Mouse (Mus musculus) CD4-positive helper T cell, adult 2 months (primary cell): ENCODE measurements around the gene Ggt6.

Source experiments
- DNase-seq: peaks from one replicate; pipeline ENCODE4 v3.0.0-alpha.2; 2012; ENCODE audit warnings: low read depth, missing footprints, low spot score

The Ggt6 gene

DNA sequence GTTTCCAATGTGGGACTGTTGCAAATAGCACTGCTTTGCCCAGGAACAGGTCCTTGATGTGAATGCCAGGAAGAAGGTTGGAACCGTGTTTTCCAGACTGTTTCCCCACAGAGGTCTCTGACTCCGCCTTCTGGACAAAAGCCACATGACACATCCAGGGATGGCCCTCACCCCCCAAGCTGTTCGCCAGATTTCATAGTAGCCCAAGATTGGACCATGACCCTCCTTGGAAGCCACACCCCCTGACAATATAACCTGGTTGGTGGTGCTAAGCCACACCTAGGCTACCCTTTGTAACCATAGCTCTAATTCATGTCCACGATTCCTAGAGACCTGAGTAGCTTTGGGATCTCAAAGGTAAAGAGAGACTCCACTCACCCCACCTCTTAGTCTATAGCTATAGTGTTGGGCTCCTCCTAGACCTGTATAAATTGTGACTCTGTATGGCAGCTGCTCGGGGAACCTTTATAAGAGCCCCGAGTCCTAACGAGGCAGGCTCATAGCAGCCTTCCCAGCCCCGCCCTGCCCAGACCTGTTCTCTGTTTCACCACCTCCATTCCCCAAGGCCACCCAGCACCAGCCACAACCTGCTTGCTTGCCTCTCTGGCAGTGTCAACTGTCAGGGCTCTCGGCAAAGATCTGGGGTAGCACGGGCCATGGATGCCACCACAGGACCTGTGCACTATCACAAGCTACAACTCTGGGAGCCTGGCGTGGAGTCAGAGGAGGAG, at the start of gene Ggt6:
Gene Ggt6 (plus strand): TSS at position 564 of the 731 bp plus-strand sequence.
- DNase-seq: no peak

DNA sequence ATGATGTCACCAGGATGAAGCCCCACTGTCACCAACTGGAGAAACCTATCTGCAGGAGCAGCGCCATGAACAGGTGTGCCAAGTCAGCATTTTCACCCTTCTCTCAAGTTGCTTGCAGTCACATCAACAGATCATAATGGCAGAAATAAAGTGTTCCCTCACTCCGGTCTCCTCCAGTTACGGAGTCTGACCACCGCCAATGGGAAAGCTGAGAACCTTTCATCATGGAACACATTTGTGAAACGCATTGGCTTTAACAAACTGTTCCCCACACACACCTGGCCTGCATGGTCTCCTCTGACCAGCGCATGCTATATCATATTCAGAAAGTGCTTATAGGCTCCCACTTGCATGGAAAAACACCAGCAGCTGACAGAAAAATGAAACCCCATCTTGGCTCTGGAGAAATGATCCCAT, 47.2 kb upstream of the Ggt6 start:
- DNase-seq: no peak

DNA sequence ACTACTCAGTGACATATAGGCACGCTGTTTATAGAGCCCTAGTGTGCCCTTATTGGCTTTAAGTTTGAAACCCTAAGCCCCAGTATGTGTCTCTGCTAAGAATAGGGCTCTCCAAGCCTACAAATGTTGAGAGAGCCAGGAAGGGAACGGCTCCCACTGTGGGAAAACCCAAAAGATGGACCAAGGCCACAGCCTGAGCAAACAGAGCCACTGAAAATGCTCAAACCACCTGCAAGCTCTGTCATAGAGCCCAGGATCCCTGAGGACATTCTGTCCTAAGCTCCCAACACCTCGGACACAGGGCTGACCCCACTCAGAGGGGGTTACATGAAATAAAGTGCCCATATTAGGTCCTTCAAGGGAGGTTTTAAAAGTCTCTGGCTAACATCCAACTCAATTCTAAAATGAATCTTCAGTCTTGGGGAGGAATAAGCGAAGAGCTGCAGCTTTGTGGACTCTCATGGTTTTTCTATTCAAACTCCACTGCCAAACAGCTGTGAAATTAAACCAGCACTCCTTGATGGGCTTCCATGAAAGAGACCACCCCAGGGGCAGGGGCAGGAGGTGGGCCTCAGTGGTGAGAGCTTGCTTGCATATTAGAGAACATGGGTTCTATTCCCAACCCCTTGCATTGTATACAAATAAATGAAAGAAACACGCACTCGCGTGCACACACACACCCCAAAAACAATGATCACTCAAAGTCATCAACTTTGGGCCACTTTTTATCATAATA, 45.8 kb upstream of the Ggt6 start:
- no peak for DNase-seq

DNA sequence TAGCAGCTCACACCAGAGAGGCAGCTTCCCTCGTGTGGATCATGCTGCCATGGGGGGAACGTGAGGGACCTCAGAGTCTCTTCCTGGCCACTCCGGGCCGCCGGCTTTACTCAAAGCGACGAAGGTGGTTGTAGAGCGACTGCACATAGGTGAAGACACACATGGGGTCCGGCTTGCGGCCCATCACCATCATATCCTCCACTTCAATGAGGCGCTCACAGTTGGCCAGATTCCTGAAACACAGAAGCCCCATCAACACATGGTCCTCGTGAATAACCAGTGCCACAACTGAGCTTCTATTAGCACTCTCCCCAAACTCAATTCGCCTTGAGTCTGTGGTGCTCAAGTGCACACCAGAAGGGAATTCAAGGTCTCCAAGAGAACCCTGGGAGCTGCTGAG, 44.1 kb upstream of the Ggt6 start:
- DNase-seq: no peak

DNA sequence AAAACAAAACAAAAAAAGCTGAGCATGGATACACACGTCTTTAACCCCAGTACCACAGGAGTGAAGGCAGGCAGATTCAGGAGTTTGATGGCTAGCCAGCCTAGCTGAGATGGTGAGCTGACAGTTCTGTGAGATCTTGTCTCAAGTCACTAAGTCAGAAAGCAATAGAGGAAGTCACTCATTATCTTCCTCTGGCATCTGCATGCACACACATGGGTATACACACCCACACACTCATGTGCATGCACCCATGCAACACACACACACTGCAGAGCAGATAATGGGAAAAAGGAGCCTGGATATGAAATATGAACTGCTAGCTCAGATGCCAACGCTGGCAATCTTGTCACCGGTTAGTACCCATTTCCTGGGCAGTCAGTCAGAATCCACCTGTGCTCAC, 42.1 kb upstream of the Ggt6 start:
- no peak for DNase-seq

DNA sequence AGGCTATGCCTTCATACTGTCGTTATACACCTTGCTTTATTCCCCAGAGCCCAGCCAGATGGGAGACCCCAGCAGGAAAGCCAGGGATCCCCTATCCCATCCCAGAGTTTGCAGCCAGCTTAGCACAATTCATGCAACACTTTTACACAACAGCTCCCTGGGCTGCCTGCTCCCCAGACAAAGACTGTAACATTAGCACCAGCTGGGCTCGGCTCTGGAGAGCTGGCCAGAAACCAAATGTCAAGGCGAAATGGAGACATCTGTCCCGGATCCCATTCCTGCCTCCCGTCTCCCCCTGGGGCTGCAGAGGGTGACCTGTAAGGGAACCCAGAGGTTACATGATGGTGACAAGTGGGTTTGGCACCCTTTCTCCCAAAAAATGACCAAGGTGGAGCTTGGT, 41.7 kb upstream of the Ggt6 start:
- DNase-seq: no peak

DNA sequence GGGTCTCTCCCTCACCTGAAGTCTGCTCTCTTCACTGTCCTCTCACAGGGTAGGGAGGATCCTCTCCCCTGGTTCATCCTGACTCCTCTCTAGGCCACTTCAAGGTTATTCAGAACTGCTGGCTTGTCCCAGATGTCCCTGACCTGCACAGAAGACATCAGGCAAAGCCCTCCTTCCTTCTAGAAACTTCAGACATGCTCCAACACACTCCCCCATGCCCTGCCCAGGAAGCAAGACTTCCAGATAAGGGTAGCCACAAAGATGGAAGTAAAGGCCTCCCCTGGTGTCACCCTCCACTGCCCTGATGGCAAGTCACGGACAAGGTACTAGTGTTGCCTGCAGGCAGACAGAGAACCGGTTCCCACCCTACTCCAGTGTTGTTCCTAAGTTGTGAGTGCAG, 40.6 kb upstream of the Ggt6 start:
- DNase-seq: no peak

DNA sequence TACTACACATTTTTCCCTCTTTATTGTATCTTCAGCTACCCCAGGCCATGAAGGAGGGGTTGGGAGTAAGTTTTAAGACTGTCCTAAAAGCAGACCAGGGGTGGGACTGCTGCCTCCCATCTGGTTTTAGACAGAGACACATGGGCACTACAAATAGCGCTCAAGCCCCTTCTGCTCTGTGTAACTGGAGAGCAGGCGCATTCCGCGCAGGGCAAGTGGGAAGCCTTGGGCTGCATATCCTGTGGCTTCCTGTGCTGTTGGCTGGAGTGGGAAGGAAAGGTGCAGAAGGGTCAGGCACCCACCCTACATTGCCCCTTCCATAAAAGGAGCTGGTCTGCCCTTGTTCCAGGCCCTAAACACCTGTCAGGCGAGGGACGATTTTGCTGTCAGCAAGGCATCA, 39.7 kb upstream of the Ggt6 start:
- DNase-seq: no peak

DNA sequence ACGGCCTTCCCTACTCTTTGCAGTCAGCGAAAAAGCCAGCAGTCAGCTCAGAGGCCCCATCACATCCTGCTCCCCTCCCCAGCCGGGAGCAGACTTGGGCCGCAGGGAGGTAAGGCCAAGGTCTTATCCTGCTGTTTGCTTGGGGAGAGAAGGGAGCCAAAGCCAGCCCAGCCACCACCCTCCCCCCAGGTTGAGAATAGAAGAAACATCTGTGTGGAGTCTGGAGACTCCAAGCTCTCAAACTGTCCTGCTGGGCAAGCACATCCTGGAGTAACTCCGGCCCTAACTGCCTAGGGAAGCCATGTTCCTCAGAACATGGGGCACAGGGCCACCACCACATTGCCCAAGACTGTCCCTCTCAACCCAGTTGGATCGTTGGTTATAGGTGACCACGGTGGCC, 38.7 kb upstream of the Ggt6 start:
- no peak for DNase-seq

DNA sequence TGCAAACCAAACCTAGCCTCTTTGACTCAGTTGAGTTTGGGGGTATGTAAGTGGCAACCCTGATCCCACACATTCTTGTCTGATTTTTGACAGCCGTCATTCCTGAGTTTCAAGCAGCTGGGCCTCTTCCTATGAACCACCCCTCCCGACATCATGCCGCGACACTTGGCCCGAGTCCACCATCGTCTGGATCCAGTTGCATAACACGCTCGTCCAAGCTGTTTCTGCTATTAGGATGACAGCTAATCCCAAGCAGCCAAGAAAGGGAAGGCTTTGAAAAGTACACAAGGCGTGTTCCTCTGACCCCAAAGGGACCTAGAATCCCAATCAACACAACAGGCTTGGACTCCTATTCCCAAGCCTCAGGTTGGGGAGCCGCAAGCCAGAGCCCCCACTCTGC, 38.3 kb upstream of the Ggt6 start:
- no peak for DNase-seq

DNA sequence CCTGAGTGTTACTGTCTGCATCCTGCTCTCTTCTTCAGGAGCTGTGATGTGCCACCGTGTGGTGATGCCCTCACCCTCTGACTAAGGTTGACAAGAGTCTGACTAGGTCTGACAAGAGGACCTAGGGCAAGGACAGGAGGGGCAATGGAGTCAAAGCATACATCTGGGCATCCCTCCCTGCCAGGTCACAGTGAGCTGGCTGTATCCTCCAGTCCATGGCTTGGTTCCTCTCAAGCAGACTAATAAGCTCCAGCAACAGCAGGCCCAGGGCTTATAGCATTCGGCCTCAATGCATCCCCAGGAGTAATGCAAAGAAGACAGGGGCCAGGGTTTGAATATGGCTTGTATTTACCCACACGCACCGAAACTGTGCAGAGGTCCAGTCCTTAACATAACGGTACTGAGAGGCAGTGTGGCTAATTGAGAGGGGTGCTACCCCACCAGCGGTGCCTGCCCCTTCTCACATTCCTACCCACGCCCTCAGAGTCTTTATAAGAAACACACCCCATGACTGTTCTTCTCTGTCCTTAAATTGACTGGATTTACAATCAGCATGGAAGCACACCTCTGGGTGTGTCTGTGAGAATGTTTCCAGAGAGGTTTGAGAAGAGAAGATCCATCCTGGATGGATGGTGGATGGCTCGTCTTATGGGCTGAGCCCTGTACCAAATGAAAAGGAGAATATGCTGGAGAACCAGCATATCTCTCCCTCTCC, 37.4 kb upstream of the Ggt6 start:
- DNase-seq: no peak

DNA sequence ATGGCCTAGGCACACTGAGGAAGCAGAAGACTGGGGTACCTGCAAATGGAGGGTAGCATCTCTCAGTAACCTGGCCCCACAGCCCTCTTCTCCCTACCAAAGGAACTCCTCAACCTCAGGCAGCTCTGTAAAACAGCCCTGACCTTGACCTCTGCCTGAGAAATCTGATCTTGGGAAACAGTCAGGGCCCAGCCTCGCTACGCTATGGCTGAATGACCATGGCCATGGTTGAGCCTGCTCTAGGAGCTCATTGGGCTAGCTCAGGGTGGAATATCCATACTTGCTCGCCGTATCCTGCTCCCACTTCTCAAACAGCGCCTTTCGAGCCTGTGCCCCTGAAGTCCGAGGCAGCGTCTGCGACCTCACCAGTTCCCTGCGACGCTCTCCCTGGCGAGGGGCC, 34.3 kb upstream of the Ggt6 start:
- DNase-seq: no peak

DNA sequence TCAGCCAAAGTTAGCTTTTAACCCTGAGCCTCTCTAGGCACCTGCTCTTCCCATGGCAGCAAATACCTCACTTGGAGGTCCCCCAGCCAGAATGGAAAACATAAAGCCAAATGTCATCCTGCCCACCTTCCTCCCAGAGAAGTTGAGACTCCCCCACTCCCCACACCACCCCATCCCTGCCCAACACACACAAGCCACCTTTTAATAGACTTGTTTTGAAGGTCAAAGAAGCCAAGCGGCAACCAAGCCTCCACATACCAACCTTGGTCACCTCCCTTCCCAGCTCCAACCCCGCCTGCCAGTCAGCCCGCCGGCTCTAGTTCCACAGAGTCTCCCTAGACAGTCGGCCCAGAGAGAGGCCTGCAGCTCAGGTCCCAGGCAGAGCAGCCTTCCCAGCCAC, 33.3 kb upstream of the Ggt6 start:
- DNase-seq: no peak

DNA sequence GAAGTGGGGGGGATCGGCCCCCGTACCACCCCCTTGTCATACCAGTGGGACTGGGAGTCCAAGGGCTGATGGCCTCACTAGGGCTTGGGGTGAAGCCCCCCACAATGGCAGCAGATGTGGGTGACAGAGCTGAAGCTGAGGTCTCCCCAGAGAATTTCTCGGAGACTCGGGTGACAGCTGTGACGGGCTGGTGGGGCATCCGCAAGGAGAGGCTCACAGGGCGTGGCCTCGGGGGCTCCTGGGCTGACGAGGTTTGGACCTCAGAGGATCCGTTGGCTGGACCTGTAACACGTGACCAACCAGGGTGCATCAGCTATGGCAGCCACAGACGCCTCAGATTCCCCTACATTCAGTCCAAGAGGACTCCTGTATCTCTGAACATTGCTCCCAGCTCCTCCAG, 32.4 kb upstream of the Ggt6 start:
- no peak for DNase-seq

DNA sequence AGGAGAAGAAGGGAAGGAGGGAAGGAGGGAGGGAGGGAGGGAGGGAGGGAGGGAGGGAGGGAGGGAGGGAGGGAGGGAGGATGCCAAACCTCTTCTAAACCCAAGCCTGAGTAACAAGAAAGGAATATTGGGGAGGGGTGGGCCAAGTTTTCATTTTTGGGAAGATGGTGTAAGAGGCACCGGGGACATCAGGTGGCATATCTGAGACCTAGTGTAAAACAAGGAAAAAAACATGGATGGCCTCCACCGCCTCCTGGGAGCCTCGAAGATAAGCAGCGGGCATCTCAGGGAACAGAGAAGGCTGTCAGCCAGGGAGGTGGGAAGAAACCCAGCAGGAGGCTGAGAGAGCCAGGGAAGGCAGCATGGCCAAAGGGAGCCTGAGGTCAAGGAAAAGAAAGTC, 29.8 kb upstream of the Ggt6 start:
- no peak for DNase-seq

DNA sequence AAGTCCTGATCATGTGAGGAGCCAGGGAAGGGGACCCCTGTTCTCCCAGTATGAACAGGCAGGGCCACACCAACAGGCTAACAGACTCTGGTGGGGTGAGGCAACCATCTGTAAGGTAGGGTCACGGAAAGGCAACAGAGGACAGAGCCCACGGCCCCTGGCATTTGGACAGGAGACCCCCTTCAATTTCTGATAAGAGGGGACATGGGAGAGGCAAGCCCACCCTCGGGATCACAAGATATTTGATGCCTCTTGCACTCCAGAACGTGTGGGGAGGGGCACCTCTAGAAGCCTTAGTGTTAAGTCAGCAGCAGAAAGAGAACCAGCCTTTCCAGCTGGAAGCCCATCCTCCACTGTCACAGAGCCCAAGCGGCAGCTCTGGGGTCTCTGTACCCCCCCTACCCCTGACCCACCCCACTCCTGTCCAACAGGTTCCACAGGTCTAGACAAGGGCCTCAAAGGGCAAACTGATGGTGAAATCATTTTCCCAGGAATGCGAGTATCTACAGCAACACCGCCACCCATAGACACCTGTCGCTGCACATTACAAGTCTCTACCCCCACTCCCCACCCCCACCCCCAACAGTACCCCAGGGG, 29.1 kb upstream of the Ggt6 start:
- no peak for DNase-seq

DNA sequence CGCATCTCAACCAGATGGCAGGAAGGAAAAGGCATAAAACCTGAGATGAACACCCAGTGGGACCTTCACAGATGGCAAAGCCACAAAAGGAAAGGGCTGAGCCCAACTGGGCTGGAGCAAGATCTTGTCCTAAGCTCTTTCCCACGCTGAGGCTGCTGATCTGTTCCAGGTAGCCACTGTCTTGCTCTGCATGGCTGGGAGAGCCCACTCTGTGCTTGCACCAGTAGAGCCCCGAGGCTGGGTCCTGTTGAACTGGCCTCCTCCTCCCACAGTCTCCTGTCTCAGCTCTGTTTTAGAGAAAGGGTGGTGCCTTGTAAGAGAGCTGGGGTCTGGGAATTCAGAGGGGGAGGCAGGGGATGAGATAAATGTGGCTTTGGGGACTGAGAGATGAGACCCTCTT, 28.2 kb upstream of the Ggt6 start:
- no peak for DNase-seq

DNA sequence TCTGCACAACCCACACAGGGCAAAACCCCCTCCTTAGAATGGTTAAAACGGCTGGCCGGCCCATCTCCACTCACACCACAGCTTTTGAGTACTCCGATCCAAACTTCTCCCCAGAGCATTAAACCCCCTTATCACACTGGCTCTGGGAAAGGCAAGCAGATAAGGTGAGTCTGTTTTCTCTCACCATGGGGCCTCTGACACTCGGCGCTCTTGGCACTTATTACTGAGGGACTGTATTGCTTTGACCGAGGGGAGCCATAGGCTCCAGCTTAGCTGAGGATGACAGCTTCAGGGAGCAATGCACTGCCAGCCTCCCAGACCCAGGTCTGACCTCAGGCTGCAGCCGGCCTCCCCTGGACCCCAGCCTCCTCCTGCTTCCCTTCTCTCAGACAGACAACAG, 27.8 kb upstream of the Ggt6 start:
- DNase-seq: no peak

DNA sequence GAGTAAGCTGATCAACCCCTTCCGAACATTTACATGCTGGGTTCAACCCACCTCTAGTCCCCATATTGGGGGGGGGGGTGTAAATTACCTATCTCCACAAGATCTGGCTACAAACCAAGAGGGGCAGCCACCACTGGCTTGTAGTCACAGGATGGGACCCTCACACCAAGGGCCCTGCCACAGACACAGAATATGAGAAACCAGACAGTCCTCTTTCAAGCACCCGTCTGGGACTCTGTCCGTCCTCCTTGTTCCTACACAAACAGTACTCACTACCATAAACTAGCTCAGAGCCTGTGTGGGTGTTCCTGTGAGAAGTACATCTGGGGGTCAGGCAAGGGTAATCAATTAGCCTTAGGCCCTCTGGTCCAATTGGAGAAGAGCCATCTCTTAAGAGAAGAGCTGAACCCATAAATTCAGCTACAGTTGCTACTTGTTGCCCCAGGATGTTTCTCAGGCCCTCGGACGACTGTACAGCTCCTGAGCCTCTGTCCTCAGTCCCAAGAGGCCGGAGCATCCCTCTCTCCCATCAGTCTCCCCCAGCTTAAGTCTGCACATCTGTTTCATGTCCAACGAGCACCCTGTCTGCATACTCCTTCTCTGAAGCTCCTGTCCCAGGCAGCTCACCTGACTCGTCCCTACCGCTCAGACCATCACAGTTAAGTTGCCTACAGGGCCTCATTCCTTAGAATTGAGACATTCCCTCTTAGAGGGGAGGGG, 26.7 kb upstream of the Ggt6 start:
- no peak for DNase-seq

DNA sequence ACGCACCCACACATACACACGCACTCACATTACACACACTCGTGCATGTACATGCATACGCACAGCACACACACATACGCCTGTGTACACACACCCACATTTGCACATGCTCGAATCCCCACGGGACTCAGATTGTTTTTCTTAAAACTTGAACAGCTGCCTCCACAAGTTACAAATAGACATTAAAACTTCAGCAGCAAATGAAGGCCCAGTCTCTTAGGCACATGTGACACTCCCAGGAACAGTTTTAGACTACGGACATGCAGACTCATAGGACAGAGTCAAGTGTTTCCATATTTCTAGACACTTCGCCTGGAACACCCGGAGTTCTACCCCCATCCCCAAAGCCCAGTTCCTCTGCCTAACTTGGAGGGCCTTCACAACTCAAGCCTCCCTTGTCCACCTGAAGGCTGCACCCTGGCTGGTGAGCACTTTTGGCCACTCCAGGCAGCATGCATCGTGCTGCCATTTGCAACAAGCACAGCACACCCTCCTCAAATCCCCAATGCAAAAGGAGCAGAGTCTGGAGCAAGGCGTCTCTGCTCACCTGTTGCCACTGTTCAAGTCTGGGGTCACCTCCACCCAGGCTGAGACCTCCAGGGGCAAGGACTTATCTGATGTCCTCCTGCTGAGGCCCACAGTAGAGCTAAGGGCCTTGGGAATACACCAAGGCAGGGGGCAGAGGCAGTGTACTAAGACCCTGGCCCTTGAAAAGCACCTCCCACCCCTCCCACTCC, 25.5 kb upstream of the Ggt6 start:
- no peak for DNase-seq

DNA sequence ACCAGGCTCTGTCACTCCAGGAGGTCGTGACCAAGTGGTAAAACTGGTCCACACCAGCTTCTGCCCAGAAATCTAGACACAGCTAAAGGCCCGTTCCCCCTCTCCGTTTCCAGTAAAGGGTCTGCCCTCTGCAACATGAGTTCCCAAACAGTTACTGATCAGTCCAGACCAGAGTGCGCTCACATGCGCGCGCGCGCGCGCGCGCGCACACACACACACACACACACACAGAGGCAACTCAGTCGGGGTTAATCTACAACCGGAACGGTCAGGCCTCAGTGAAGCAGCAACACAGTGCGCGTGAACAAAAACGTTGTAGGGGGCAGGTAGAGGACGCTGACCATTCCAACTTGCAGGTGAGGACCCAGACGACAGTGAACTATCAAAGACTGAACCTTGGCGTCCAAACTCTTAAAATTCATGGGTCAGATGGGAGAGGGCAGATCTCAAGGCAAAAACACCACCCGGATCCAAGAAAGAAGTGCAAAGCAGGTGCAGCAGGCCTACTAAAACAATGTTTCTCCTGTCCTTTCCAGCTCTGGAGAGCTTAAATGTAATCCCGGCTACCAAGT, 24.7 kb upstream of the Ggt6 start:
- DNase-seq: no peak
